Mouse (Mus musculus) CH12.LX (cell line): Measurements from ENCODE around the gene Rapgef2. TPM values are rescaled to one million over a fixed set of nuclear protein-coding genes. Genes with fewer than 3 reads are reported as not detected.

ENCODE experiments used
- DNase-seq: peaks from one replicate; pipeline ENCODE4 v3.0.0-alpha.2; 2013; ENCODE audit errors: extremely low read depth
- H3K27ac ChIP-seq: 2 replicates; pipeline ENCODE4 v1.5.1; 2012; ENCODE audit warnings: low read depth, mild to moderate bottlenecking, control low read depth, moderate library complexity; ENCODE audit not compliant: insufficient read depth
- H3K27me3 ChIP-seq: replicated peaks from 2 replicates; pipeline ENCODE3; 2012; ENCODE audit warnings: inconsistent platforms
- H3K36me3 ChIP-seq, 2 experiments: replicated peaks in 1 of 2; 2 replicates each; pipeline versions ENCODE3 to v1.6.1; 2012; ENCODE audit warnings: inconsistent platforms in 1 of 2, low read length in 1 of 2, mild to moderate bottlenecking in 1 of 2, mixed read lengths in 1 of 2, moderate library complexity in 1 of 2; ENCODE audit not compliant: control insufficient read depth in 1 of 2, insufficient read depth in 1 of 2
- H3K4me1 ChIP-seq, 2 experiments: 2 replicates each; pipeline ENCODE4 v1.6.1; 2012; ENCODE audit warnings: inconsistent platforms in 1 of 2, moderate library complexity in 1 of 2; ENCODE audit not compliant: insufficient read depth in 2 of 2, control insufficient read depth in 1 of 2
- H3K4me2 ChIP-seq: 2 replicates; pipeline ENCODE4 v1.6.1; 2012; ENCODE audit warnings: low read depth, mild to moderate bottlenecking, control low read depth; ENCODE audit not compliant: poor library complexity, insufficient read depth, severe bottlenecking
- H3K4me3 ChIP-seq, 3 experiments: fragments of 150-350 bp in 1 of 3; sonication (generic) in 1 of 3; replicated peaks in 1 of 3; 2 replicates each; pipeline versions ENCODE3 to v1.5.1; 2011 to 2012; ENCODE audit warnings: low read depth in 2 of 3, low read length in 2 of 3, mild to moderate bottlenecking in 2 of 3, moderate library complexity in 2 of 3, control low read depth in 1 of 3, improper control_type of control experiment in 1 of 3, inconsistent platforms in 1 of 3, mixed read lengths in 1 of 3; ENCODE audit not compliant: poor library complexity in 1 of 3
- H3K79me2 ChIP-seq: replicated peaks from 2 replicates; pipeline ENCODE4 v1.6.1; 2012; ENCODE audit warnings: mild to moderate bottlenecking, moderate library complexity; ENCODE audit not compliant: control insufficient read depth, poor library complexity, insufficient read depth, severe bottlenecking; ENCODE audit errors: extremely low read depth
- H3K9ac ChIP-seq: 2 replicates; pipeline ENCODE4 v1.6.1; 2012; ENCODE audit warnings: low read depth, mild to moderate bottlenecking, control low read depth, moderate library complexity; ENCODE audit not compliant: insufficient read depth
- H3K9me3 ChIP-seq: replicated peaks from 2 replicates; pipeline ENCODE3; 2012; ENCODE audit warnings: low read length, inconsistent platforms, mixed read lengths
- BHLHE40 ChIP-seq: IDR thresholded peaks from 2 replicates; pipeline ENCODE4 v1.6.1; 2011; ENCODE audit warnings: mild to moderate bottlenecking, low read depth, low read length, improper control_type of control experiment
- ETS1 ChIP-seq: conservative IDR thresholded peaks from 2 replicates; pipeline ENCODE4 v1.6.1; 2012; ENCODE audit warnings: low read depth, mild to moderate bottlenecking, inconsistent platforms, low read length, improper control_type of control experiment, moderate library complexity
- HCFC1 ChIP-seq: IDR thresholded peaks from 2 replicates; pipeline ENCODE4 v1.6.1; 2012; ENCODE audit warnings: low read depth, mild to moderate bottlenecking, inconsistent platforms, low read length, improper control_type of control experiment
- IRF4 ChIP-seq: IDR thresholded peaks from 2 replicates; pipeline ENCODE4 v1.6.1; 2014; ENCODE audit warnings: low read depth, mild to moderate bottlenecking, inconsistent platforms, low read length, improper control_type of control experiment
- KAT2A ChIP-seq: IDR thresholded peaks from 2 replicates; pipeline ENCODE4 v1.6.1; 2012; ENCODE audit warnings: low read length, improper control_type of control experiment, inconsistent platforms; ENCODE audit not compliant: insufficient replicate concordance
- MAX ChIP-seq: IDR thresholded peaks from 2 replicates; pipeline ENCODE4 v1.6.1; 2011; ENCODE audit warnings: low read length, improper control_type of control experiment
- MAZ ChIP-seq: IDR thresholded peaks from 2 replicates; pipeline ENCODE4 v1.6.1; 2012; ENCODE audit warnings: low read depth, mild to moderate bottlenecking, inconsistent platforms, low read length, improper control_type of control experiment, moderate library complexity
- MXI1 ChIP-seq: IDR thresholded peaks from 2 replicates; pipeline ENCODE4 v1.6.1; 2011; ENCODE audit warnings: mild to moderate bottlenecking, low read depth, low read length, improper control_type of control experiment
- NELFE ChIP-seq: IDR thresholded peaks from 2 replicates; pipeline ENCODE4 v1.6.1; 2011; ENCODE audit warnings: low read depth, low read length, improper control_type of control experiment
- SMC3 ChIP-seq: IDR thresholded peaks from 2 replicates; pipeline ENCODE4 v1.6.1; 2011; ENCODE audit warnings: low read depth, low read length, improper control_type of control experiment
- TCF12 ChIP-seq: IDR thresholded peaks from 2 replicates; pipeline ENCODE4 v1.6.1; 2014; ENCODE audit warnings: low read depth, mild to moderate bottlenecking, inconsistent platforms, low read length, improper control_type of control experiment
- UBTF ChIP-seq: IDR thresholded peaks from 2 replicates; pipeline ENCODE4 v1.6.1; 2012; ENCODE audit warnings: low read depth, mild to moderate bottlenecking, inconsistent platforms, low read length, improper control_type of control experiment, moderate library complexity
- USF1 ChIP-seq: IDR thresholded peaks from 2 replicates; pipeline ENCODE4 v1.6.1; 2014; ENCODE audit warnings: low read depth, mild to moderate bottlenecking, inconsistent platforms, low read length, improper control_type of control experiment
- ZC3H11A ChIP-seq: IDR thresholded peaks from 2 replicates; pipeline ENCODE4 v1.6.1; 2012; ENCODE audit warnings: low read depth, mild to moderate bottlenecking, inconsistent platforms, low read length, improper control_type of control experiment
- ZMIZ1 ChIP-seq: IDR thresholded peaks from 2 replicates; pipeline ENCODE4 v1.6.1; 2012; ENCODE audit warnings: low read depth, mild to moderate bottlenecking, inconsistent platforms, low read length, improper control_type of control experiment
- ZNF384 ChIP-seq: IDR thresholded peaks from 2 replicates; pipeline ENCODE4 v1.6.1; 2012; ENCODE audit warnings: low read depth, low read length, improper control_type of control experiment, inconsistent platforms
- dilution Hi-C: fragments of 300-500 bp; cut with MboI; formaldehyde crosslinking; loops from 2 replicates; pipeline ENCODE4 v1.14.3; 2020; ENCODE audit warnings: low sequenced_read_pairs; ENCODE audit not compliant: extremely low pct_unique_long_range_greater_than_20kb, extremely low pct_ligation_motif_present
- in situ Hi-C: fragments of 300-500 bp; cut with MboI; formaldehyde crosslinking; loops from 3 replicates; pipeline ENCODE4 v1.14.3; 2019; ENCODE audit warnings: low sequenced_read_pairs, low pct_ligation_motif_present, low pct_unique_long_range_greater_than_20kb, mixed read lengths
- polyA plus RNA-seq: library from polyadenylated mRNA; unstranded; fragments of >175 nt; gene quantifications from 2 replicates; pipeline ENCODE4 v1.2.1, GENCODE M21; 2012; ENCODE audit warnings: low read depth; ENCODE audit not compliant: insufficient read length
- total RNA-seq, 2 experiments: library from RNA; depleted of rRNA; stranded (reverse); fragments of 300-350 nt in 1 of 2; fragments of >200 nt in 1 of 2; gene quantifications; 2 replicates each; pipeline ENCODE4 v1.2.3; 2012 to 2014

The Rapgef2 gene
- total and polyA plus RNA-seq, 3 experiments, result 0.72 to 3.1 (median 2.6) TPM

- dilution Hi-C loops (no loop called here), in situ Hi-C loops (no loop called here)
- no peak overlapping the region for H3K27ac ChIP-seq
- H3K4me3 ChIP-seq, result no peak overlapping the region
- no peaks in the 10 kb centered on the region for H3K79me2 ChIP-seq
- H3K4me1 ChIP-seq, result no peaks in the 10 kb centered on the region; a peak in 1 of 4 replicates
- no peak overlapping the region for H3K9ac ChIP-seq
- TF ChIP-seq IRF4, result no peak
- H3K27me3 ChIP-seq, result no peaks in the 10 kb centered on the region
- no peaks in the 10 kb centered on the region for H3K9me3 ChIP-seq
- H3K36me3 ChIP-seq, result no peaks in the 10 kb centered on the region
- no peak for DNase-seq
- H3K4me2 ChIP-seq, result no peak overlapping the region
Observed at GRCm38 (mm10) chr3:79145407-79146055, 140.8 kb downstream of the Rapgef2 start.

- dilution Hi-C loops (no loop called here), in situ Hi-C loops (no loop called here)
- no peaks in the 10 kb centered on the region; a peak in 1 of 4 replicates for H3K4me1 ChIP-seq
- no peak overlapping the region for H3K27ac ChIP-seq
- DNase-seq, result no peak
- TF ChIP-seq KAT2A (no peak), TCF12 (no peak), ZMIZ1 (no peak), USF1 (no peak), ZC3H11A (no peak), UBTF (no peak), ZNF384 (no peak), MAZ (no peak), MAX (no peak), HCFC1 (no peak), MXI1 (no peak)
- H3K27me3 ChIP-seq, result no peaks in the 10 kb centered on the region
- H3K36me3 ChIP-seq, result no peaks in the 10 kb centered on the region
- H3K9ac ChIP-seq, result no peak overlapping the region
- H3K4me2 ChIP-seq, result no peak overlapping the region
- H3K9me3 ChIP-seq, result no peaks in the 10 kb centered on the region
- no peaks in the 10 kb centered on the region for H3K79me2 ChIP-seq
- no peak overlapping the region for H3K4me3 ChIP-seq
Observed at GRCm38 (mm10) chr3:79144672-79145406, 141.5 kb downstream of the Rapgef2 start.

- no peaks in the 10 kb centered on the region; a peak in 1 of 4 replicates for H3K4me1 ChIP-seq
- H3K79me2 ChIP-seq, result no peaks in the 10 kb centered on the region
- dilution Hi-C loops (no loop called here), in situ Hi-C loops (no loop called here)
- H3K27ac ChIP-seq, result no peak overlapping the region
- no peak overlapping the region for H3K9ac ChIP-seq
- H3K27me3 ChIP-seq, result no peaks in the 10 kb centered on the region
- no peak overlapping the region for H3K4me2 ChIP-seq
- H3K9me3 ChIP-seq, result no peaks in the 10 kb centered on the region
- TF ChIP-seq SMC3 (no peak), ETS1 (no peak), BHLHE40 (no peak), NELFE (no peak), ZC3H11A (no peak)
- no peak overlapping the region for H3K4me3 ChIP-seq
- no peak for DNase-seq
- no peaks in the 10 kb centered on the region for H3K36me3 ChIP-seq
Observed at GRCm38 (mm10) chr3:79144085-79144484, 142.2 kb downstream of the Rapgef2 start.
